Comparison of ENCODE assay signal across 18 mouse cellular contexts in the genomic region with DNA sequence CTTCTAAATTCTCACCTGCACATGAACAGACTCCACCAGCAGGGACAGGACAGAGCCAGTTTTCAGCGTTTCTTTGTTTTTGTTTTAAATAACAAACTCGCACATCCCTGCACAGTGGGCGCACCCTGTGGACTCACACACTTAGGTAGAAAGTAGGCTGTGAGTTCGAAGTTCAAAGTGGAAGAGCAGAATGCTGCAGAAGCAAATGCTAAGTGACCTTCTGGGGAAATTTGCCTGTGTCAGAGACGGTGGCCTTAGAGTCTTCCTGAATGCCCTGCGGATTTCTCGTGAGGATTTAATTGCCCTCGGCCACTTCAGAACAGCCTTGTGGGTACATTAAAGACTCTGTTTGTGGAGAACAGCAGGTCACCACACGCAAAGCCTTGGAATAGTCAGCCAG. TPM values are rescaled to one million over a fixed set of nuclear protein-coding genes. Genes with fewer than 3 reads are reported as not detected.
DNase-seq lines count a peak whose midpoint lies in the region; ATAC-seq lines count a peak whose summit lies in the region.
"Had no signal": no experiment of that assay in that cellular context is flagged by ENCODE, and none has a peak within 500 bp of the region (broad histone marks: within the 10 kb centered on the region; RNA-seq: fewer than 3 reads in every experiment).

No protein-coding gene starts in this region.

- no peaks in the 10 kb centered on the region for H3K9me3 ChIP-seq in limb, embryonic 11.5 days (ENCODE audit: control insufficient read depth, low read length)
- no peaks in the 10 kb centered on the region for H3K9me3 ChIP-seq in limb, embryonic 10.5 days (replicated peaks)
- H3K9me3 ChIP-seq in forebrain, embryonic 14.5 days (replicated peaks; ENCODE audit: control insufficient read depth, low read length): no peaks in the 10 kb centered on the region
- H3K9me3 ChIP-seq in midbrain, embryonic 13.5 days: no peaks in the 10 kb centered on the region
- H3K9me3 ChIP-seq: heart, embryonic 15.5 days had no signal

- H3K9ac ChIP-seq in limb, embryonic 11.5 days (ENCODE audit: low read length): no peak overlapping the region
- H3K9ac ChIP-seq in forebrain, embryonic 14.5 days (ENCODE audit: low read length): peak overlapping the region; percentile 83
- no peak overlapping the region for H3K9ac ChIP-seq in midbrain, embryonic 13.5 days (replicated peaks)
- H3K9ac ChIP-seq: heart, embryonic 15.5 days; liver, postnatal 0 days had no signal

- H3K4me1 ChIP-seq in limb, embryonic 11.5 days (ENCODE audit: control insufficient read depth, insufficient read depth, low read length): peaks cover 6% of the 10 kb centered on the region; the same call in 1 of the 2 replicates
- H3K4me1 ChIP-seq in limb, embryonic 10.5 days: peaks cover 19% of the 10 kb centered on the region
- H3K4me1 ChIP-seq in forebrain, embryonic 14.5 days (ENCODE audit: control insufficient read depth, insufficient read depth, low read length): peaks cover 37% of the 10 kb centered on the region
- H3K4me1 ChIP-seq in midbrain, embryonic 13.5 days (replicated peaks): peaks cover 65% of the 10 kb centered on the region

- no peak for ATAC-seq in limb, embryonic 11.5 days (ENCODE audit: insufficient number of reproducible peaks, low FRiP score, low TSS enrichment, low read depth)
- ATAC-seq in forebrain, embryonic 14.5 days: no peak
- no peak; the same call in 1 of the 2 replicates for ATAC-seq in midbrain, embryonic 13.5 days
- ATAC-seq: liver, postnatal 0 days; Patski had no signal

- 4% methylated on average over 9 of the region's 9 CpGs for WGBS in limb, embryonic 11.5 days
- WGBS in limb, embryonic 10.5 days: 4% methylated on average over 9 of the region's 9 CpGs
- 2% methylated on average over 9 of the region's 9 CpGs for WGBS in forebrain, embryonic 14.5 days
- WGBS in midbrain, embryonic 13.5 days: 6% methylated on average over 9 of the region's 9 CpGs

- H3K4me3 ChIP-seq in limb, embryonic 11.5 days (ENCODE audit: low read depth, low read length): no peak overlapping the region
- no peak overlapping the region for H3K4me3 ChIP-seq in limb, embryonic 10.5 days
- H3K4me3 ChIP-seq in forebrain, embryonic 14.5 days (ENCODE audit: low read depth, low read length): no peak overlapping the region
- H3K4me3 ChIP-seq in midbrain, embryonic 13.5 days (replicated peaks): no peak overlapping the region
- H3K4me3 ChIP-seq: heart, embryonic 15.5 days had no signal

- H3K36me3 ChIP-seq in limb, embryonic 11.5 days (ENCODE audit: control insufficient read depth, insufficient read depth, low read length): no peaks in the 10 kb centered on the region
- no peaks in the 10 kb centered on the region for H3K36me3 ChIP-seq in limb, embryonic 10.5 days
- H3K36me3 ChIP-seq in forebrain, embryonic 14.5 days (ENCODE audit: control insufficient read depth, insufficient read depth, low read length): peaks cover under 1% of the 10 kb centered on the region; the same call in 1 of the 2 replicates
- no peaks in the 10 kb centered on the region for H3K36me3 ChIP-seq in midbrain, embryonic 13.5 days
- H3K36me3 ChIP-seq: heart, embryonic 15.5 days had no signal

- DNase-seq in limb, embryonic 11.5 days (ENCODE audit: low spot score): peak; percentile 31
- no peak for DNase-seq in limb, embryonic 10.5 days (ENCODE audit: low spot score)
- peak; percentile 61 for DNase-seq in embryo, embryonic 10.5 days (ENCODE audit: low spot score)
- peak; percentile 53 for DNase-seq in forebrain, embryonic 14.5 days (ENCODE audit: low spot score)
- DNase-seq in adrenal gland, adult (ENCODE audit: inconsistent age in 2 of 2, low spot score in 1 of 2): no peak
- no peak for DNase-seq in cerebellum, postnatal 25 days
- DNase-seq in heart, postnatal 4 days: no peak
- DNase-seq: adrenal gland, adult 8-10 months; cerebellum, adult 2 months; kidney, adult 8-10 months; liver, postnatal 0 days; thymus, postnatal 36 days had no signal

- H3K27me3 ChIP-seq in limb, embryonic 11.5 days (ENCODE audit: control insufficient read depth, insufficient read depth, low read length): peaks cover 73% of the 10 kb centered on the region
- H3K27me3 ChIP-seq in limb, embryonic 10.5 days (ENCODE audit: low read depth, poor library complexity, severe bottlenecking): peaks cover 100% of the 10 kb centered on the region
- H3K27me3 ChIP-seq in forebrain, embryonic 14.5 days (replicated peaks; ENCODE audit: control insufficient read depth, insufficient read depth, low read length): peaks cover 4% of the 10 kb centered on the region; the same call in 1 of the 2 replicates
- H3K27me3 ChIP-seq in midbrain, embryonic 13.5 days: peaks cover 58% of the 10 kb centered on the region

- H3K4me2 ChIP-seq in limb, embryonic 11.5 days (ENCODE audit: low read depth, severe bottlenecking): no peak overlapping the region
- peak overlapping the region; percentile 89 for H3K4me2 ChIP-seq in forebrain, embryonic 14.5 days (ENCODE audit: low read length)
- peak overlapping the region; percentile 70 for H3K4me2 ChIP-seq in midbrain, embryonic 13.5 days (replicated peaks)
- H3K4me2 ChIP-seq: heart, embryonic 15.5 days had no signal

- H3K27ac ChIP-seq in limb, embryonic 11.5 days (replicated peaks; ENCODE audit: low read depth, low read length): no peak overlapping the region
- no peak overlapping the region for H3K27ac ChIP-seq in limb, embryonic 10.5 days
- H3K27ac ChIP-seq in forebrain, embryonic 14.5 days (ENCODE audit: low read depth, low read length): peak overlapping the region; percentile 95
- H3K27ac ChIP-seq in midbrain, embryonic 13.5 days: peak overlapping the region; percentile 91; the same call in 1 of the 2 replicates
- H3K27ac ChIP-seq: heart, embryonic 15.5 days; macrophage had no signal

RNA-seq across cellular contexts. Expression of gene Sox1, which starts 7.6 kb away (rescaled TPM):
- not detected in 2 replicates for polyA plus RNA-seq in limb, embryonic 11.5 days (2014; fragmentation: Nextera tagmentation; extraction: Ambion mirVana)
- polyA plus RNA-seq in limb, embryonic 10.5 days (2016; fragmentation: Nextera tagmentation; extraction: Ambion mirVana): not detected in 2 replicates
- 5.7 and 6.1 TPM in 2 replicates for polyA plus RNA-seq in forebrain, embryonic 14.5 days (2014; fragmentation: Nextera tagmentation; extraction: Ambion mirVana)
- 3.1 and 3.6 TPM in 2 replicates for polyA plus RNA-seq in midbrain, embryonic 13.5 days (2015; fragmentation: Nextera tagmentation; extraction: Ambion mirVana)
- total RNA-seq in heart, postnatal 4 days (2021): not detected
- total RNA-seq: adrenal gland, adult 8-10 months; gastrocnemius, adult 18-20 months; granulocyte monocyte progenitor cell, adult 5-6 weeks had no signal
- polyA plus RNA-seq: heart, embryonic 15.5 days; liver, postnatal 0 days; macrophage; Patski had no signal

Comparison
In these comparisons a context has a peak if more than half of its experiments do, and no peak if none do; other contexts are left out.
1. DNase-seq: peak in limb, embryonic 11.5 days (single experiment), embryo, embryonic 10.5 days (single experiment) and forebrain, embryonic 14.5 days (single experiment); none in limb, embryonic 10.5 days (single experiment), adrenal gland, adult (0 of 2), cerebellum, postnatal 25 days (0 of 2) and heart, postnatal 4 days (single experiment).
2. H3K27ac ChIP-seq: peak in forebrain, embryonic 14.5 days (single experiment) and midbrain, embryonic 13.5 days (single experiment); none in limb, embryonic 11.5 days (single experiment) and limb, embryonic 10.5 days (single experiment).